Mouse (Mus musculus) layer of hippocampus, adult 11-12 months (tissue): ENCODE measurements around the gene Gm28047.

Source experiments
- DNase-seq: peaks from one replicate; pipeline ENCODE4 v3.0.0; 2022; ENCODE audit warnings: low spot score

Gm28047 gene

GRCm38 (mm10) chr15:102498322-102498721 lies 126.5 kb downstream of the Gm28047 start:
- DNase-seq = peak; percentile 51

GRCm38 (mm10) chr15:102487664-102488063 lies 137.2 kb downstream of the Gm28047 start:
- no peak for DNase-seq

DNA sequence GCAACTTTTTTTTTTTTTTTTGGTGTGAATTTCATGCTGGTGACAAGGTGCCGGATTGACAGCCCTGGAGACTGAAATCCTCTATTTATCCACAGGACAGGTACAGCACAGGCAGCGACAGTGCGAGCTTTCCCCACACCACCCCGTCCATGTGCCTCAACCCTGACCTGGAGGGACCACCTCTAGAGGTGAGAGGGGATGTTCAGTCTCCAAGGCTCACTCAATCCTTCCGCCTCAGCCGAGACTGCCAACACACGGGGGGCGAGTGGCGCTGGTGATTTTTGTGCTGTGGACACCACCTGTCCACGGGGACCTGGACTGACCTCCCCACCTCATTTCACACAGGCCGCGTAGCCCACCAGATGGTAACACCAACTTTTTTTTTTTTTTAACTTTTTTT lies 139.0 kb downstream of the Gm28047 start:
- no peak for DNase-seq

DNA sequence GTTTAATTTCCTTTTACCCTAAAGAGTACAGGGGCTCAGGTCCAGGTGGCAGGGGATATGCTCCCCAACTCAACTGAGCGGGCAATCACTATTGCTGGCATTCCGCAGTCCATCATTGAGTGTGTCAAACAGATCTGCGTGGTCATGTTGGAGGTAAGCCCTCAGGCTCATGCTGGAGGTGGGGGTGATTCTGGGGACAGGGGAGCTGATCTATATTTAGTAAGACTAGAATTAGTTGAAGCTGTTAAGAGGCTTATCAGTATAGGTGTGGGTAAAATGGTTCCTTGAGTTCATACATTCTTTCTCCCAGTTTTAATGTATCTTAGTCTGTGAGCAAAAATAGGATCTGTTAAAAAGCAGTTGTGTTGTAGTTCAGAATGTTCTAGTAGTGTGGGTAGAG lies 141.7 kb downstream of the Gm28047 start:
- DNase-seq = no peak

DNA sequence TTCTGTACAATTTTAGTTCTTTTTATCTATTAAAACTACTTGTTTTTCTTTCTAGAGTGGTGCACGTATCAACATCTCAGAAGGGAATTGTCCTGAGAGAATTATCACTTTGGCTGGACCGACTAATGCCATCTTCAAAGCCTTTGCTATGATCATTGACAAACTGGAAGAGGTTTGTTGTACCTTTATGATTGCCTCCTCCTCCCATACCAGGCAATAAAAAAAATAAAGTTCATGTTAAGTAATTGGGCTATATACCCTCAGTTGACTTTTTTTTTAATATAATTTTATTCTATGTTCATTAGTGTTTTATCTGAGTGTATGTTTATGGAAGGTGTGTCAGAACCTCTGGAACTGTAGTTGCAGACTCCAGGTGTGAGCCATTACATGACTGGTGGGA lies 150.3 kb downstream of the Gm28047 start:
- no peak for DNase-seq
